Comparison of ENCODE assay signal across 8 mouse cellular contexts in the genomic region with DNA sequence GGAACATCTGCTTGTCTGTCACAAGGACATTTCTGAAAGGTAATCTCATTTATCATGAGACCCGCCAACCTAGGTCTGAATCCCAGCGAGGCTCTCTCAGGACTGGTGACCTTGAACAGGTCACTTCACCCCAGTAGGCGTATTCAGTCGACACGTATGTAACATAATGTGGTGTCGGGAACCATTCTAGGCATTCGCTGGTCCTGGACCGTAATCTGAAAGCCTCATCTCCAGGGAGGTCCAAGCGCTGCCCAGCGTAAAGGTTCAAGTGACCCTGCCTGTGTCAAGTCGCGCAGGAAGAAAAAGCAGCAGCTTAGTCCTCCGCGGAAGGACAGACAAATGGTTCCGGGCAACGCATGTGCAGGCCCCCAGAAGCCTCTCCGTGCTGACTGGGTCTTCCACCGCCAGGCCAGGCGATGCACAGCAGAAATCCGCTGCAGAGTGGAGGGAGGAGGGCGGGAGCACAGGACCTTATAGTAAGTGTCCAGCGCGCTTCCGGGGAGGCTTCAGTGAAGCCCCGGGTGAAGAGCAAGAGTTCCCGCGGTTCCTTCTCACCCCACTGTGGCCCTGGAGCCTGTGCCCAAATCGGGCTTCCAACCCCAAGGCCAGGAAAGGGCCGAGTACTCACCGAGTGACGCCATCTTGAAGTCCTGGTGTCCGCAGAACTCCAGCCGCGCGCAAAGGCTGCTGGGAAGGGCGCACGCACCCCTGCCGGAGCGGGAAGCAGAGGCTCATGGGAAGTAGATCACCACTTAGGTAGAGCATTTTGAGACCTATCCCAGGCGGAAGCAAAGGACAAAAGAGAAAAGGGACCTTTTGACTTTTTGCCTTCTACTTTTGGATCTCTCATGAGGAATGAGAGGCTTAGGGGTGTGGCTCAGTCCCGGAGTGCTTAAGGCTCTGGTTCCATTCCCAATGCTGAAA. TPM values are rescaled to one million over a fixed set of nuclear protein-coding genes. Genes with fewer than 3 reads are reported as not detected.
DNase-seq lines count a peak whose midpoint lies in the region; ATAC-seq lines count a peak whose summit lies in the region.

No protein-coding gene starts in this region.

- no peaks in the 10 kb centered on the region for H3K27me3 ChIP-seq in embryonic facial prominence, embryonic 11.5 days (ENCODE audit: control insufficient read depth, insufficient read depth, low read length)
- H3K27me3 ChIP-seq in limb, embryonic 10.5 days (ENCODE audit: low read depth, poor library complexity, severe bottlenecking), result no peaks in the 10 kb centered on the region
- H3K27me3 ChIP-seq in midbrain, embryonic 12.5 days, result no peaks in the 10 kb centered on the region

- H3K36me3 ChIP-seq in embryonic facial prominence, embryonic 11.5 days (replicated peaks; ENCODE audit: control insufficient read depth, insufficient read depth, low read depth, low read length), result peaks cover 3% of the 10 kb centered on the region
- H3K36me3 ChIP-seq in limb, embryonic 10.5 days, result peaks cover 61% of the 10 kb centered on the region
- H3K36me3 ChIP-seq in midbrain, embryonic 12.5 days, result peaks cover 41% of the 10 kb centered on the region

- under 1% methylated on average over 41 of the region's 41 CpGs for WGBS in embryonic facial prominence, embryonic 11.5 days
- 1% methylated on average over 41 of the region's 41 CpGs for WGBS in limb, embryonic 10.5 days
- under 1% methylated on average over 41 of the region's 41 CpGs for WGBS in midbrain, embryonic 12.5 days

- H3K4me2 ChIP-seq in embryonic facial prominence, embryonic 11.5 days (ENCODE audit: low read depth, low read length), result peak overlapping the region; percentile 79
- peak overlapping the region; percentile 89 for H3K4me2 ChIP-seq in midbrain, embryonic 12.5 days (replicated peaks)

- peak overlapping the region; percentile 23 for H3K27ac ChIP-seq in embryonic facial prominence, embryonic 11.5 days (replicated peaks; ENCODE audit: low read depth, low read length)
- peak overlapping the region; percentile 97 for H3K27ac ChIP-seq in limb, embryonic 10.5 days
- H3K27ac ChIP-seq in midbrain, embryonic 12.5 days (replicated peaks), result peak overlapping the region; percentile 86

- peak; percentile 73 for ATAC-seq in embryonic facial prominence, embryonic 11.5 days (replicated peaks; ENCODE audit: insufficient number of reproducible peaks, low FRiP score, low TSS enrichment, low read depth)
- ATAC-seq in midbrain, embryonic 12.5 days (ENCODE audit: low FRiP score, low read depth), result peak; percentile 93

- peak overlapping the region; percentile 83 for H3K4me3 ChIP-seq in embryonic facial prominence, embryonic 11.5 days (ENCODE audit: low read depth, low read length)
- peak overlapping the region; percentile 92 for H3K4me3 ChIP-seq in limb, embryonic 10.5 days
- peak overlapping the region; percentile 91 for H3K4me3 ChIP-seq in midbrain, embryonic 12.5 days

- peak; percentile 96 for DNase-seq in 3134 (ENCODE audit: extremely low read depth, insufficient read length, low spot score)
- DNase-seq in adrenal gland, postnatal 25 days, result peak; percentile 89
- peak; percentile 94 for DNase-seq in embryonic facial prominence, embryonic 11.5 days (ENCODE audit: low spot score)
- DNase-seq in heart, adult 11 months, result peak; percentile 99
- DNase-seq in kidney, adult 18-20 months, result peak; percentile 93
- peak; percentile 93 for DNase-seq in limb, embryonic 10.5 days (ENCODE audit: low spot score)
- DNase-seq in skeletal muscle tissue, adult 2 months (ENCODE audit: low read depth, low spot score), result peak; percentile 89

- no peaks in the 10 kb centered on the region for H3K4me1 ChIP-seq in embryonic facial prominence, embryonic 11.5 days (ENCODE audit: control insufficient read depth, insufficient read depth, low read length)
- peaks cover 18% of the 10 kb centered on the region for H3K4me1 ChIP-seq in limb, embryonic 10.5 days
- peaks cover 20% of the 10 kb centered on the region for H3K4me1 ChIP-seq in midbrain, embryonic 12.5 days

- H3K9ac ChIP-seq in embryonic facial prominence, embryonic 11.5 days (replicated peaks; ENCODE audit: low read length), result peak overlapping the region; percentile 96
- H3K9ac ChIP-seq in midbrain, embryonic 12.5 days (replicated peaks), result peak overlapping the region; percentile 96

- H3K9me3 ChIP-seq in embryonic facial prominence, embryonic 11.5 days (replicated peaks; ENCODE audit: control insufficient read depth, low read length), result no peaks in the 10 kb centered on the region
- H3K9me3 ChIP-seq in limb, embryonic 10.5 days (replicated peaks), result no peaks in the 10 kb centered on the region
- no peaks in the 10 kb centered on the region for H3K9me3 ChIP-seq in midbrain, embryonic 12.5 days

RNA-seq across cellular contexts. Expression of a gene that starts 0.7 kb away (rescaled TPM):
- total RNA-seq in adrenal gland, postnatal 25 days (2021), result 437 and 448 TPM in 2 replicates
- polyA plus RNA-seq in embryonic facial prominence, embryonic 11.5 days (2014; fragmentation: Nextera tagmentation; extraction: Ambion mirVana), result 493 and 500 TPM in 2 replicates
- 530 and 569 TPM in 2 replicates for polyA plus RNA-seq in limb, embryonic 10.5 days (2016; fragmentation: Nextera tagmentation; extraction: Ambion mirVana)
- 525 and 533 TPM in 2 replicates for polyA plus RNA-seq in midbrain, embryonic 12.5 days (2016; fragmentation: Nextera tagmentation; extraction: Ambion mirVana)

RNA-seq across cellular contexts. Expression of a gene that starts 10.5 kb away (rescaled TPM):
- 9.3 and 13.3 TPM in 2 replicates for total RNA-seq in adrenal gland, postnatal 25 days (2021)
- 8.5 and 10.2 TPM in 2 replicates for polyA plus RNA-seq in embryonic facial prominence, embryonic 11.5 days (2014; fragmentation: Nextera tagmentation; extraction: Ambion mirVana)
- 6.6 and 7.3 TPM in 2 replicates for polyA plus RNA-seq in limb, embryonic 10.5 days (2016; fragmentation: Nextera tagmentation; extraction: Ambion mirVana)
- polyA plus RNA-seq in midbrain, embryonic 12.5 days (2016; fragmentation: Nextera tagmentation; extraction: Ambion mirVana), result 10.9 TPM in 2 replicates

RNA-seq across cellular contexts. Expression of a gene that starts 13.2 kb away (rescaled TPM):
- 11.1 and 12.9 TPM in 2 replicates for total RNA-seq in adrenal gland, postnatal 25 days (2021)
- 20.4 and 21.0 TPM in 2 replicates for polyA plus RNA-seq in embryonic facial prominence, embryonic 11.5 days (2014; fragmentation: Nextera tagmentation; extraction: Ambion mirVana)
- polyA plus RNA-seq in limb, embryonic 10.5 days (2016; fragmentation: Nextera tagmentation; extraction: Ambion mirVana), result 16.2 and 20.9 TPM in 2 replicates
- 21.0 and 21.1 TPM in 2 replicates for polyA plus RNA-seq in midbrain, embryonic 12.5 days (2016; fragmentation: Nextera tagmentation; extraction: Ambion mirVana)

RNA-seq across cellular contexts. Expression of a gene that starts 24.1 kb away (rescaled TPM):
- 22.9 and 23.2 TPM in 2 replicates for total RNA-seq in adrenal gland, postnatal 25 days (2021)
- polyA plus RNA-seq in embryonic facial prominence, embryonic 11.5 days (2014; fragmentation: Nextera tagmentation; extraction: Ambion mirVana), result 31.8 and 32.1 TPM in 2 replicates
- 90.8 and 93.9 TPM in 2 replicates for polyA plus RNA-seq in limb, embryonic 10.5 days (2016; fragmentation: Nextera tagmentation; extraction: Ambion mirVana)
- 65.1 and 65.4 TPM in 2 replicates for polyA plus RNA-seq in midbrain, embryonic 12.5 days (2016; fragmentation: Nextera tagmentation; extraction: Ambion mirVana)

RNA-seq across cellular contexts. Expression of a gene that starts 24.2 kb away (rescaled TPM):
- 35.1 and 38.5 TPM in 2 replicates for total RNA-seq in adrenal gland, postnatal 25 days (2021)
- polyA plus RNA-seq in embryonic facial prominence, embryonic 11.5 days (2014; fragmentation: Nextera tagmentation; extraction: Ambion mirVana), result 13.3 and 14.8 TPM in 2 replicates
- polyA plus RNA-seq in limb, embryonic 10.5 days (2016; fragmentation: Nextera tagmentation; extraction: Ambion mirVana), result 18.4 and 21.8 TPM in 2 replicates
- 22.7 and 23.3 TPM in 2 replicates for polyA plus RNA-seq in midbrain, embryonic 12.5 days (2016; fragmentation: Nextera tagmentation; extraction: Ambion mirVana)

Comparison
In these comparisons a context has a peak if more than half of its experiments do, and no peak if none do; other contexts are left out.
1. Peak in every context shown above with its lines: DNase-seq, ATAC-seq, H3K4me3 ChIP-seq and H3K27ac ChIP-seq.
2. H3K27ac ChIP-seq: peak in every context shown above with its lines; median percentile 97 in limb, embryonic 10.5 days; 86 in midbrain, embryonic 12.5 days; 23 in embryonic facial prominence, embryonic 11.5 days.